Mouse (Mus musculus) lung, embryonic 15.5 days (tissue): ENCODE results near the gene Relb. TPM values are rescaled to one million over a fixed set of nuclear protein-coding genes. Genes with fewer than 3 reads are reported as not detected.

Experiments
- ATAC-seq: fragments of 200-750 bp; cut with Nextera tagmentation; 2 replicates; pipeline ENCODE4 v1.8.0; 2017; ENCODE audit warnings: moderate number of reproducible peaks, borderline replicate concordance; ENCODE audit not compliant: low FRiP score, low TSS enrichment; ENCODE audit errors: extremely low read depth
- H3K27ac ChIP-seq: fragments of 300-500 bp; sonication (generic); 2 replicates; pipeline ENCODE4 v1.5.1; 2015; ENCODE audit warnings: moderate library complexity, mild to moderate bottlenecking, inconsistent platforms
- H3K27me3 ChIP-seq: fragments of 300-500 bp; sonication (generic); 2 replicates; pipeline ENCODE4 v1.6.1; 2015; ENCODE audit warnings: inconsistent platforms
- H3K36me3 ChIP-seq: fragments of 300-500 bp; sonication (generic); 2 replicates; pipeline ENCODE4 v1.6.1; 2015; ENCODE audit warnings: inconsistent platforms
- H3K4me1 ChIP-seq: fragments of 300-500 bp; sonication (generic); 2 replicates; pipeline ENCODE4 v1.6.1; 2015; ENCODE audit warnings: inconsistent platforms
- H3K4me2 ChIP-seq: fragments of 300-500 bp; sonication (generic); 2 replicates; pipeline ENCODE4 v1.6.1; 2015; ENCODE audit warnings: inconsistent platforms, mild to moderate bottlenecking, moderate library complexity
- H3K4me3 ChIP-seq: fragments of 300-500 bp; sonication (generic); 2 replicates; pipeline ENCODE4 v1.5.1; 2015; ENCODE audit warnings: mild to moderate bottlenecking, inconsistent platforms
- H3K9ac ChIP-seq: fragments of 300-500 bp; sonication (generic); 2 replicates; pipeline ENCODE4 v1.6.1; 2015; ENCODE audit warnings: inconsistent platforms
- H3K9me3 ChIP-seq: fragments of 300-500 bp; sonication (generic); 2 replicates; pipeline ENCODE4 v1.6.1; 2016; ENCODE audit warnings: inconsistent platforms
- WGBS: fragments of 180-500 bp; shearing (Covaris S2); methylation state at CpG from one replicate; pipeline ENCODE4 v1.1.7; 2015; 5-methylcytosine and 5-hydroxymethylcytosine counted together
- polyA plus RNA-seq: library from polyadenylated mRNA; unstranded; fragments of >200 nt; fragmentation: Nextera tagmentation; extraction: Ambion mirVana; gene quantifications from 2 replicates; pipeline ENCODE4 v1.2.1, GENCODE M21; 2015

Gene Relb
- 6.8 and 8.8 TPM in 2 replicates for polyA plus RNA-seq

DNA sequence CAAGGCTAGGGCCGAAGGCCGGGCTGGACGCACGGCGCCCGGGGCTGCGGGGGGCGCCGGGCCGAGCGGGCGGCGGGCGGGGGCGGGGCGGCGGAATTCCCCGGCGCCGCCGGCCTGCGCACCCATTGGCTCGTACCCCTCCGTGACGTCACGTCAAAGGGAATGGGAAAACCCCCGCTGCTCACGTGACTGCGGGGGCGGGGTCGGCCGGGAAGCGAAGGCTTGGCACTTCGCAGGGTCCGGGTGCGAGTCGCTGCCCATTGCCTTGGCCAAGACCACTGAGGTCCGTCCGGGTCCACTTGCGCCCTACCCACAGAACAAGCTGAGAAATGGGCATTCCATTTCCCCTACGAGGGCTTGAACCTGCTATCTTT lies at the start of gene Relb:
Gene Relb, minus strand, starts transcription at position 78 of the 374 bp plus-strand sequence.
- Histone ChIP-seq H3K27ac (peak within 1 kb of the TSS; percentile 91), H3K4me3 (peak within 1 kb of the TSS; percentile 77), H3K4me1 (peaks cover 12% of the 10 kb centered on the region; the same call in 1 of the 2 replicates), H3K36me3 (peaks cover 24% of the 10 kb centered on the region), H3K27me3 (no peaks in the 10 kb centered on the region), H3K4me2 (peak within 1 kb of the TSS; percentile 96), H3K9ac (peak within 1 kb of the TSS; percentile 41), H3K9me3 (no peaks in the 10 kb centered on the region)
- WGBS, result 1% methylated on average over 39 of the region's 41 CpGs
- ATAC-seq, result peak; percentile 66; the same call in 1 of the 2 replicates

DNA sequence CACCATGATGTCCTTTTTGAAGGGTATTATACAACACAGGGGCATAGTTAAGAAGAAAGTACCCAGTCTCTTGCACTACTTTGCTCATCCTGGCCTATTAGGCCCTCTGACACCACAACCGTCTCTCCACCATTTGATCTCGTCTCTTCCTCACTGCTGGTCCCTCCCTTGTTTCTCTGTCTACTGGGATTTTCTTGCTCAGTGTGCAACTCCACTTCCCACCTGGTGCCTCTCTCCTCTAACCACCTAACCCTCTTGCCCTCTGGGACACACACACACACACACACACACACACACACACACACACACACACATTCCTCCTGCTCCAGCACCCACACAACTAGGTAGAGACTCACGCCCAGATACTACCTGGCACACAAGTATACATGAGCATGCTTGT lies 49.7 kb upstream of the Relb start:
- Histone ChIP-seq H3K9me3 (no peaks in the 10 kb centered on the region), H3K27me3 (no peaks in the 10 kb centered on the region), H3K36me3 (no peaks in the 10 kb centered on the region), H3K27ac (no peak overlapping the region), H3K4me2 (no peak overlapping the region), H3K9ac (no peak overlapping the region), H3K4me1 (peaks cover 13% of the 10 kb centered on the region; the same call in 1 of the 2 replicates), H3K4me3 (no peak overlapping the region)
- no peak for ATAC-seq
- WGBS, result 87% methylated on average over 3 of the region's 3 CpGs

DNA sequence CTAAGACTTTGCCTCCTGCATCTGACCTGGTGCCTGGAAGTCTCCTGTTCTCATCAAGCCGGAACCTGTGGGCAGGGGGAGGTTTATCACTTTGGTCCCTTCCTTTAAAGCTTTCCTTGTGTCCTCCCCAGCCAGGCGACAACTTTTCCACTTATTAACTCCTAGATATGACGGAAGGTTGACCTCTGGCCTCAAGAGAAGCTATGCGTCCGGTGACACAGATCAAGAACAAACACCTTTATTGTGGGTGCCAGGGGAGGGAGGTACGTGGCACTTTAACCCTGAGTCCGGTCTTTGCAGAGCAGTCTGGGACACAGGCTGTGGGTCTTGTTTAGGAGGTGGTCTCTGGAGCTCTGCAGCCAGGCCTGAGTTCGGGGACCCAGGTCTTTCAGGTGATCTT lies 48.6 kb upstream of the Relb start, which contains the start of gene Apoc2:
Gene Apoc2, minus strand, starts transcription at position 70 of the 400 bp plus-strand sequence.
- H3K4me1 ChIP-seq, result 0 out of 2 replicates have a peak, but pooled peaks cover 9% of the 10 kb centered on the region
- no peak within 1 kb of the TSS for H3K9ac ChIP-seq
- H3K4me2 ChIP-seq, result no peak within 1 kb of the TSS
- no peak within 1 kb of the TSS for H3K4me3 ChIP-seq
- no peaks in the 10 kb centered on the region for H3K27me3 ChIP-seq
- no peak within 1 kb of the TSS for H3K27ac ChIP-seq
- H3K9me3 ChIP-seq, result no peaks in the 10 kb centered on the region
- ATAC-seq, result no peak
- H3K36me3 ChIP-seq, result no peaks in the 10 kb centered on the region
- 47% methylated on average over 8 of the region's 8 CpGs for WGBS

DNA sequence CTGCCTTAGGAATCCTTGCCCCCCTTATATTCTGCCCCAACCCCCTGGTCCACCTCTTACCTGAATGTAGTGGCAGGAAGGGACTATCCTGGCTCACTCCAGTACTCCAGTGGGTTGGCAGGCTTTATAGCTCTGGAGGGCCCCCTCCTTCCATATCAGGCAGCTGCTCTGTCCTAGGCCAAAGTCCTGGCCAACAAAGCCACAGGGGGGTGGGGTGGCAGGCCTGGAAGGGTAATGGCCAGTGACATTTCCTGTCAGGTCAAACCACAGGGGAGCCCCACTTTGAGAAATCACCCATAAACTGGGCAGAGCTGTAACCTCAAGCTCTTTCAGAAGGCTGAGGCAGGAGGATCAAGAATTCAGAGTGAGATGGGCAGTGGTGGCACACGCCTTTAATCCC lies 47.4 kb upstream of the Relb start:
- no peak for ATAC-seq

DNA sequence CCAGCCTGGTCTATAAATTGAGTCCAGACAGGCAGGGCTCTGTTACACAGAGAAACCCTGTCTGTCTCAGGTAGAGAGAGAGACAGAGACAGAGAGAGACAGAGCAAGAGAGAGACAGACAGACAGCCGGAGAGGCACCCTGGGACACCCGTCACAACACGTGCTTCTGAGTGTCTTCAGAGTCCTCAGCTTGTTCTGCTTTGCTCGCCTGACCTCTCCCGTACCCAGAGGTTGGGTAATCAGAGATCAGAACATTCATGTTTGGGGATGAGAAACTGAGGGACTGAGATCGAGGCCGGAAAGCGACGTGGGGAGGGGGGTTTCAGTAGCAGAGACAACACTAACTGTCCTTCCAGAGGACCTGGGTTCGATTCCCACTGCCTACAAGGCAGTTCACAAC lies 46.6 kb upstream of the Relb start:
- Histone ChIP-seq H3K27me3 (no peaks in the 10 kb centered on the region), H3K4me3 (no peak overlapping the region), H3K4me2 (no peak overlapping the region), H3K9me3 (no peaks in the 10 kb centered on the region), H3K27ac (no peak overlapping the region), H3K36me3 (no peaks in the 10 kb centered on the region), H3K9ac (no peak overlapping the region), H3K4me1 (no peaks in the 10 kb centered on the region)
- ATAC-seq, result no peak
- WGBS, result 74% methylated on average over 10 of the region's 10 CpGs

More for the DNA sequence above, 47.4 kb upstream of the Relb start:
- Histone ChIP-seq H3K4me3 (no peak overlapping the region), H3K9me3 (no peaks in the 10 kb centered on the region), H3K27ac (no peak overlapping the region), H3K27me3 (no peaks in the 10 kb centered on the region), H3K4me1 (0 out of 2 replicates have a peak, but pooled peaks cover 5% of the 10 kb centered on the region), H3K9ac (no peak overlapping the region), H3K36me3 (no peaks in the 10 kb centered on the region), H3K4me2 (no peak overlapping the region)
- WGBS, result 76% methylated on average over 1 of the region's 1 CpGs

DNA sequence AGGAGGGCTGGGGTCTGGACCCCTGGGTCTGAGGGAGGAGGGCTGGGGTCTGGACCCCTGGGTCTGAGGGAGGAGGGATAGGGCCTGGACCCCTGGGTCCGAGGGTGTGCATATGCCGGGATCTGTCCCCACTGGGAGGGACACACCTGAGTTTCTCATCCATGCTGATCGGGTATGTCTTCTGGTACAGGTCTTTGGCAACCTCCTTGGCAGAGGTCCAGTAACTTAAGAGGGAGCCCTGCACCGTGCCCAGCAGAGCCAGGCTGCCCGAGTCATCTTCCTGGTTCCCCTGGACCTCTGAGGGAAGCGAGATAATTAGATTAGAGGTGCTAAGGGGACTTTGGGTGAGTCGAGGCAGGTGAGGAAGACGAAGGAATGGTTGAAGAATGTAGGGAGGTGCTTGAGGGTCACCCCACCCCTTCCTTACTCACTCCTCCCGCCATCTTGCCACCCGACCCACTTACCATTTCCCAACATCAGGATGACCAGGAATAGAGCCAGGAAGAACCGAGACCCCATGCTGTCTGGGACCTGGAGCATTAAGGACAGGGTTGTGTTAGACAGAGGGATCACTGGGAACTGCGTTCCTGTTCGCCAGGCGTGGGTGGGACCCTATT lies 44.0 kb upstream of the Relb start:
- H3K27ac ChIP-seq, result no peak overlapping the region
- peaks cover 5% of the 10 kb centered on the region for H3K4me1 ChIP-seq
- no peak overlapping the region for H3K4me2 ChIP-seq
- no peak for ATAC-seq
- WGBS, result 45% methylated on average over 14 of the region's 14 CpGs
- H3K27me3 ChIP-seq, result no peaks in the 10 kb centered on the region
- H3K9me3 ChIP-seq, result no peaks in the 10 kb centered on the region
- H3K36me3 ChIP-seq, result no peaks in the 10 kb centered on the region
- no peak overlapping the region for H3K9ac ChIP-seq
- no peak overlapping the region for H3K4me3 ChIP-seq

DNA sequence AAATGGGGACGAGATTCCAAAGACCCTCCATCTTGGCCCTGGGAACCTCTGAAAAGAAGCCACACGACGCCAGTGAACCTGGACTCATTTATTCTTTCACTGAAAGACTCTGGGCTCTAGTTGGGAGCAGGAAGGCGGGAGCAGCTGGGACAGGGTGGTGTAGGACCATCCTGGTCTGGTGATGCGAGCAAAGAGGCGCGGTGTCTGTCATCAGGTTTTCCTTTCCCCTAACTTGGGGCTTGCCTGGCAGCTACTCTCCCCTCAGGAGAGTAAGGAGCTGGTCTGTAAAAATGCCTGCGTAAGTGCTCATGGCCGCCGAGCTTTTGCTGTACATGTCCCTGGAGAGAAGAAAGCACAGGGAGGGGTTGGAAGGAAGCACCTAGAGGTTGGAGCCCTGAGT lies 42.3 kb upstream of the Relb start:
- Histone ChIP-seq H3K4me1 (peaks cover 5% of the 10 kb centered on the region), H3K4me3 (no peak overlapping the region), H3K36me3 (no peaks in the 10 kb centered on the region), H3K4me2 (no peak overlapping the region), H3K27ac (no peak overlapping the region), H3K9me3 (no peaks in the 10 kb centered on the region), H3K9ac (no peak overlapping the region), H3K27me3 (no peaks in the 10 kb centered on the region)
- no peak for ATAC-seq
- 64% methylated on average over 10 of the region's 10 CpGs for WGBS

DNA sequence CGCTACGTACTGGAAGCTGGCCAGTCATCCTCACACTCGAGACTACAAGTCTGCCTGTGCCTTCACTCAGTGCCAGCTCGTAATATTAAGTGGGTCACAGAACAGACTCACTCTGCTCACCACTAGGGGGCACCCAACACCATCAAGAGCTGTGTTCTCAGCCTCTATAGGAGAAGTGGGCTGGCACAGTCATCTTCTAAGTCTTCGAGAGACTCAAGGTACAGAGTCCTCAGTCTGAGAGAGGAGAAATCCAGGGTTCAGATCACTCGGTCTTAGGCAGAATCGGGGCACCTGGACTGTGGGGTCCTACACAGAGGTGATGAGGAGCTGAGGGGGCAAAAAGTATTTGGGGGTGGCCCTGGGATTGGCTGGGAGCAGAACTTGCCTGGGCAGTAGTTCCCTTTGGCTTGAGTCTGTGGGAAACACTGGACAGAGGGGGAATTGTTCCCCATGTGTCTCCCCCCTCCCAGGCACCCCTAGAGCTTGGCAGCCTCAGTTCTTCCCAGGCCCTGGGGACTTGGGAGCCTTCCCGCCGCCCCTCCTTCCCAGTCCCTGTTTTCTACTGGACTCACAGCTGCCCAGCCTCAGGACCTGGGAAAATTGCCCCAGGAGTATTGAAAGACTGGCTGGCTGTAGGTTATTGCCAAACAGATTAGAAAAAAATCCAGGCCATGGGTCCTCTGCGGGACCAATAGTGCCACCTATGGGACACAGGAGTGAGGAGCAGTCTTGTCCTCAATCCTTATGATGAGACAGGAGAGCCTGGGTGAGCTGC lies 39.9 kb upstream of the Relb start:
- H3K9ac ChIP-seq, result no peak overlapping the region; the same call in 1 of the 2 replicates
- H3K9me3 ChIP-seq, result no peaks in the 10 kb centered on the region
- H3K4me3 ChIP-seq, result no peak overlapping the region
- ATAC-seq, result peak; percentile 81
- no peaks in the 10 kb centered on the region for H3K27me3 ChIP-seq
- peak overlapping the region; percentile 52 for H3K27ac ChIP-seq
- WGBS, result 5% methylated on average over 10 of the region's 10 CpGs
- peaks cover 10% of the 10 kb centered on the region for H3K4me1 ChIP-seq
- H3K36me3 ChIP-seq, result no peaks in the 10 kb centered on the region
- H3K4me2 ChIP-seq, result peak overlapping the region; percentile 43

DNA sequence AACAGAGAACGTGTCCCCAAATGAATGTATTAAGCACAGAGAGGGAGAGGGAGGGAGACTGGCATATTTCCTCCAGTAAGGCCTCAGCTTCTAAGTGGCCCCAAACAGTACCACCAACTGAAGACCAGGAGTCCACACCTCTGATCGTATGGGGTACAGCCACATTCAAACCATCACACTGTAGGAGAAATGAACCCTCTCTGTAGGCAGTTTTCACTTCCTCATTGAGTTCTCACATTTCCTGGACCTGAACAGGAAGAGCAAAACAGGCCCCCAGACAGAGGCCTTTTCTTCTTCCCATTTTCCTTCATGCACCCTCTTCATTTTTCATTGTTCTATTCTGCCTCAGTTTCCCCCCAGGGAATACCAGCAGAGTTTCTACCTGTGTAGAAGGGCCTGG lies 38.2 kb upstream of the Relb start:
- Histone ChIP-seq H3K36me3 (no peaks in the 10 kb centered on the region), H3K9me3 (no peaks in the 10 kb centered on the region), H3K27me3 (no peaks in the 10 kb centered on the region), H3K4me3 (no peak overlapping the region), H3K27ac (no peak overlapping the region), H3K4me1 (peaks cover 19% of the 10 kb centered on the region), H3K9ac (no peak overlapping the region), H3K4me2 (no peak overlapping the region)
- WGBS, result 57% methylated on average over 2 of the region's 2 CpGs
- ATAC-seq, result no peak

DNA sequence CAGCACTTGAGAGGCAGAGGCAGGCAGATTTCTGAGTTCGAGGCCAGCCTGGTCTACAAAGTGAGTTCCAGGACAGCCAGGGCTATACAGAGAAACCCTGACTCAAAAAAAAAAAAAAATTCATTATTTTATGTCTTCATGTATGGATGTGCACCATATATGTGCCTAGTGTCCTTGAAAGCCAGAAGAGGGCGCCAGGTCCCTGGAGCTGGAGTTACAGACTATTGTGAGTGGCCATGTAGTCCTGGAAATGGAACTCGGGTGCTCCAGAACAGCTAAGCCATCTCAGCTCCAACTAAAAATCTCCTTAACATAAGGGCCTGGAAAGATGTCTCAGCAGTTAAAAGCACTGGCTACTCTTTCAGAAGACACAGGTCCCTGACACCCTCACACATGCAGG lies 37.5 kb upstream of the Relb start:
- Histone ChIP-seq H3K36me3 (peaks cover 4% of the 10 kb centered on the region), H3K4me2 (no peak overlapping the region), H3K9me3 (no peaks in the 10 kb centered on the region), H3K9ac (no peak overlapping the region), H3K27ac (no peak overlapping the region), H3K4me3 (no peak overlapping the region), H3K27me3 (no peaks in the 10 kb centered on the region), H3K4me1 (peaks cover 19% of the 10 kb centered on the region)
- WGBS, result 68% methylated on average over 3 of the region's 3 CpGs
- no peak for ATAC-seq

DNA sequence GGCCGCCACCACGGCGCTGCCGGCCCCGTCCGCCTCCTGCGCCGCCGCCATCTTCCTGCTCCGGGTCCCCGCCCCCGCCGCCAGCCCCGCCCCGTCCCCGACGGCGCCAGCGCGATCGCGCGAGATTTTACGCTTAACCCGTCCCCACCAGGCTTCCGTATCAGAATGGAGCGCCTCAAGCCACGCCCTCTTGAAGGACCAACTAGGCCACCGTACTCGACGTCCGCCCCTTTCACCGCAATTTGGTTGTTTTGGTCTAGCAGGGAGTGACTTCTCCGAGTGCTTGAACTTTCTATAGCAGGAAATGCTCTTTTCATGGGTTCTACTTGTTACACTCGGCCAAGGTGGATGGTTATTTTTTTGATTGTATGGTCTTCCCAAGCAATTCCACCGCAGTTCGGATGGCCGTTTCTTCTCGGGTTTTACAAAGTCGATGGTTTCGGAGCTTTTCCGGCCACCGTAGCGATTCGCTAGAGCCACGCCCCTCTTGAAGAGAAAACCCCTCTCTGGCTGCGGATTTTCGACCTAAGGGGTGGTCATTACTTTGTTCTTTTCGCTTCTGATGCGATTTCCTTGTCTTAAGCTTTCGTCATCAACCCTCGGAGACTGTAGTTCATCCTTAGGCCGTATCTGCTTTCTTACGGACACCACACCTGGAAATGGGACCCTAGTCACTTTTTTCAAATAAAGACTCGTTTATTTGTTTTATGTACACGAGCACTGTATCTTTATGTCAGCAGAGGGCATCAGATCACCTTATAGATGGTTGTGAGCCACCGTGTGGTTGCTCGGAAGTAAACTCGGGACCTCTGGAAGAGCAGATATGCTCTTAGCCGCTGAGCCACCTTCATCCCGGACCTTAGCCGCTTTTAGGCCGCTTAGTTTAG lies 36.0 kb upstream of the Relb start, which contains the start of gene Clptm1:
Gene Clptm1, minus strand, starts transcription at position 79 of the 887 bp plus-strand sequence.
- Histone ChIP-seq H3K4me1 (peaks cover 19% of the 10 kb centered on the region), H3K36me3 (peaks cover 6% of the 10 kb centered on the region), H3K27me3 (no peaks in the 10 kb centered on the region), H3K4me3 (peak within 1 kb of the TSS; percentile 98), H3K9me3 (no peaks in the 10 kb centered on the region), H3K9ac (peak within 1 kb of the TSS; percentile 98), H3K4me2 (peak within 1 kb of the TSS; percentile 69), H3K27ac (peak within 1 kb of the TSS; percentile 95)
- ATAC-seq, result peak; percentile 89
- WGBS, result under 1% methylated on average over 63 of the region's 63 CpGs
